Mouse (Mus musculus) spleen, postnatal 36 days (tissue): ENCODE results near the gene Gm43951.
"Not testable (repeated sequence)": the region's sequence is repeated elsewhere in the genome, so short reads cannot be mapped to it uniquely, and the experiment has no call there.

Experiments used
- DNase-seq, 2 experiments: peaks; one replicate each; pipeline ENCODE4 v3.0.0; 2022; ENCODE audit warnings: low spot score in 2 of 2, mixed read lengths in 1 of 2

The Gm43951 gene

DNA sequence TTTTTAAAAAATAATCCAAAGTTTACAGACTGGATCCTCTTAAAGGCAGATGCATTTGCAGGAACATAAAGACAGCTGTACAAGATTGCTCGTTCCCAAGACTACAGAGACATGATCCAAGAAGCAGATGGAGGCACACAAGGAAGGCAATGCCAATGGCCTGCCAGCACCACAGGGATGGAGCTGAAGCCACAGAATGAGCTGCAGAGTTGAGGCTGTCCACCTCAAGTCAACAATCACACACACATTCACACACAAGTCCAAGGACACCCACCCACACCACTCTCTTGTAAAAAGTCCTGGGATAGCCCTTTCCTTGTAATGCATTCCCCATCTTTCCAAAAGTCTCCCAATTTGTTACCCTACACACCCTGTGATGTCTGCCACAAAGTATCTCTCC lies 3.2 kb downstream of the Gm43951 start:
- no peak for DNase-seq

DNA sequence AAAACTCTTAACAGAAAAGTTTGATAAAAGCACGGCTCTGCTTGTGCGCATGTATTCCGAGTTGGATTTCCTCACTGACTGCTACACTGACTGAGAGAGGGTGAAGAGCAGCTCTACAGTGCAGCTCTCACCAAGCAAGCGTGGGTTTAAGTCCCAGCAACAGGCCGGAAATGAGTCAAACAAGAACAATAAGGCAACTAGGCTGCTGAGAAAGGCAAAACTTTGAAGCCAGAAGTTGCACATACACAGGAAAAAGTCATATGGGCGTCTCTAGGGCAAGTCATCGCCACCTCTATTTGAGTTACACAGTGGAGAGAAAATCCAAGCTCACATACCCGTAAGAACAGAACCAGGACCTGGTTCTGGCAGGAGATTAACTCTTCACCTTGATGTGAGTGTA lies 10.1 kb downstream of the Gm43951 start:
- no peak for DNase-seq

- no peak for DNase-seq
These were observed 12.4 kb downstream of the Gm43951 start for GRCm38 (mm10) chr11:72194259-72194658.

GRCm38 (mm10) chr11:72190857-72191256 lies 15.8 kb downstream of the Gm43951 start:
- DNase-seq: no peak

DNA sequence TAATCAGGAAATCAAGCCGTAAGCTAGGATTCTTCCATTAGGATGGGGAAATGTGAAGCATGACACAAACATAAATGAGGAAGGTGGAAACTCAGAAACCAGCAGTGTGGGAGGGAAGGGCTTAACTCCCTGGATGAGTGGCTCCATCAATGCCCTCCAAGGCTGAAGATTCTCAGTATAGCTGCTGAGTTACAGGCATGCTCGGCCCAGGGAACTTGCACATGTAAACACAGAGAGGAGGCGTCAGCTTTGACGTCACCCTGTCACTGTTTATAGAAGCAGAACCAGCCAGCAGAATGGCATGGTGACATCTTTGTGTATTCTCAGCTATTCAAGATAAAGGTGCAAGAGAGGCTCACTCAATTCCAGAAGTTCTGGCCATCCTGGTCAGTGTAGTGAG lies 22.4 kb downstream of the Gm43951 start:
- no peak for DNase-seq

DNA sequence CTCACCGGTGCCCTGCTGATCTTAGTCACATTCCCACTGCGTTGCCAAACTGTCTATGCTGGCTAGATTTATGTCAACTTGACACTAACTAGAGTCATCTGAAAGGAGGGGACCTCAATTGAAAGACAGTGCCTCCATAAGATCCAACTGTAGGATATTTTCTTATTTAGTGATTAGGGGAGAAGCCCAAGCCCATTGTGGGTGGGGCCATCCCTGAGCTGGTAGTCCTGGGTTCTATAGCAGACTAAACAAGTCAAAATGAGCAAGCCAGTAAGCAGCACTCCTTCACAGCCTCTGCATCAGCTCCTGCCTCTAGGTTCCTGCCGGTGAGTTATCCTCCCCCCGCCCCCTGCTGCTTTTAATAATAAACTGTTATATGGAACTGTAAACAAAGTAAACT lies 25.5 kb downstream of the Gm43951 start:
- no peak for DNase-seq

DNA sequence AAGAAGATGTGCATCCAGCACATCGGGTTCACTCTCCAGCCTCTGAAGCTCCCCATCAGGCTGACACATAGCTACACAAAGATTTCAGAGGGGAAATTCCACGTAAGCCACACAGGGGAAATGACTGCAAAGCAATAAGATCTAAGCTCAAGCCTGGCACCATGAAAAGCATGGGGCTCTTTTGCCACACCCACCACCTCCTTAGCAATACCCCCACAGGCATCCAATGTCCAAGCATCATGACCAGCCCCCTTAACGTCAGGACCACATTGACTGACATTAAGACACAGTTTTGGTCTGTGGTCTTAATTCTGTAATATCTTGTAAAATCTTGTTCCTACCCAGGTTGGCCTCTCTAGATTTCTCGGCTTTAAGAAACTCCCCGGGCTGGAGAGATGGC lies 26.1 kb downstream of the Gm43951 start:
- DNase-seq: no peak

GRCm38 (mm10) chr11:72176553-72176952 lies 30.1 kb downstream of the Gm43951 start:
- DNase-seq: no peak

DNA sequence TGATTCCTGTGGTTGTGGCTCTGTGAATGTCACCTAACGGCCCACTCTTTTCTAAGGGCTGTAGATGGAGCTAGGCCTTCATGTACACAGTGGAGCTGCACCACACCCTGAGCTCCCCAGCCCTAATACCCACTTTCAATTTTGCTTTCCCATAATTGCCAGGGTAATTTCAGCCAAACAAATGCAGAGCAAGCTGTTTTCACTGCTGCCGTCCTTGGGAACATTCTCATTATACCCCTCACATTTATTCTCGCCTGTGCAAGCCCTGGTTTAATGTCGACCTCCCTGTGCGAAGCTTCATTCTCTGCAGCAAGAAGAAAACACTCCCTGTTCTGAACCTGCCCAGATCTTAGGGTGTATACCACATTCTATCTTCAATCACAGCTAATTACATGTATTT lies 30.7 kb downstream of the Gm43951 start:
- no peak for DNase-seq

DNA sequence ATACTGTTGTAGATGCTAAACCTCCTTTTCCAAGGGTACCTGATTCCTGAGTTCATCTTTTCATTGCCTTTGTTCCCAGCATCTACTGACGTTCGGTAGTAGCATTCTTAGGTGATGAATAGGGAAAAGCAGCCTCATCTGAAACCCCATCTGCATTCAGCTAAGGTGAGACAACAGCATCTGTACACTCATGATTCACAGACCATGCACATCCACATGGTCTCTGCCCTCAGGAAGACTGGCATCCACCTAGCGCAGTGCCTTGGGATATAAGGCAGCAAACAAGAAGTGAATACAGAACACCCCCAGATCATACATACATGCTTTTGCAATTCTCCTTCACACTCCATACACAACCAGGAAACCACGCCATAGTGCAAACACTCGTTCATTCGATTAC lies 31.9 kb downstream of the Gm43951 start:
- DNase-seq: no peak

GRCm38 (mm10) chr11:72173506-72173905 lies 33.1 kb downstream of the Gm43951 start:
- DNase-seq: no peak

- not testable (repeated sequence) for DNase-seq
These were observed 34.7 kb downstream of the Gm43951 start for GRCm38 (mm10) chr11:72171906-72172305.

DNA sequence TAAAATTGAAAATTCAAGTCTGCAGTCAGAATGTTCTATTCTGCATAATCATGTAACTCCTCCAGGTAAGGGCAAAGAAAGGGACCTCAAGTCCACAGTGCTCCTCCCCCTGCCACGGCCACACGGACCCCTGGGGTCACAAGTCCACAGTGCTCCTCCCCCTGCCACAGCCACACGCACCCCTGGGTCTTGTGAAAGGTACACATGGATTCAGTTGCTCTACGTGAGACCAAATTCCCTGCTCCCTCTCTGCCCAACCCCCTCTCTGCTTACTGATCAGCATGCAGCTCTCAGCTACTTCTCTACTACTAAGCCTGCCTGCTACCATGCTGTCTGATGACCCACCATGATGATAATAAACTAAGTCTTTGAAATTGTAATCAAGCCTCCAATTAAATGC lies 36.8 kb downstream of the Gm43951 start:
- no peak for DNase-seq

GRCm38 (mm10) chr11:72163198-72163597 lies 43.4 kb downstream of the Gm43951 start:
- DNase-seq: no peak

DNA sequence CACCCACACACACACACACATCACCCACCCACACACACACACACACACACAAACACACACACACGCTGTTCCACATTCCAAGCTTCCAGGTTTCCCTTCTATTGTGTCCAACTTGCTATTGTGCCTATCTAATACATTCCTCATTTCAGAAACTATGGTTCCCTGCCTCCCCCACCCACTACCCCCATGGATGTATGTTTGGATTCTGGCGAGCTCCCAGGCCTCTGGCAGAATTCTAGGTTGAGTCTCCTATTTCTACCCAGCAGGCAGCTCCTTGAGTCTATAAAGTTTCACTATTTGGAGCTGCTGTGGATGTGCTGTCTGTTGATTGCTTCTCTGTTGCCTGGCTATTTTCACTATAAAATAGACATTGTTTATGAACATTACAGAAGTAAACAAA lies 50.0 kb downstream of the Gm43951 start:
- DNase-seq: no peak

DNA sequence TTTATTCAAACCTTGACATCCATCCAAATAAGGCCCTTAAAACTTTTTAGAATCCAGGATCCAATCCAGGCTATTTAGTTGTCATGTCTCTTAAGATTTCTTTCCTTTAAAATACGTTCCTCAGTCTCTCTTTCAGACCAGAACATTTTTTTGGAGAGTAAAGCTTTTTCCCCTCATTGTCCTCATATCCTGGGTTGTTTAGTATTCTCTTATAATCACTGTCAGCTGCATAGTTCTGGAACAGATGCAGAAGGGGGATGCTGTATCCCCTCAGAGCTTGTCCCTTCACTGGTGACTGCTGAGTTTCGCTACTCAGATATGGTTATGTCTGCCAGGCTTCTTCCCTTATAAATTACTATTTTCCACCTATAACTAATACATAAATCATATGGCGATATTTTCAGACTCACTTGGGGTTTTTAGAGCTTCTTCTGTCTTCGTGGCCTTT lies 50.6 kb downstream of the Gm43951 start:
- DNase-seq: no peak

GRCm38 (mm10) chr11:72155186-72155980 lies 51.3 kb downstream of the Gm43951 start:
- DNase-seq: no peak
